Mouse (Mus musculus) embryonic fibroblast, embryonic 13.5 days (primary cell): ENCODE results near the gene Iqcg.

Experiments
- CTCF ChIP-seq: IDR thresholded peaks from 2 replicates; pipeline ENCODE4 v1.5.1; 2011; ENCODE audit warnings: mild to moderate bottlenecking, control low read depth, low read length, moderate library complexity, borderline replicate concordance; ENCODE audit not compliant: insufficient read depth
- POLR2A ChIP-seq: IDR thresholded peaks from 2 replicates; pipeline ENCODE4 v1.6.1; 2011; ENCODE audit warnings: low read depth, mild to moderate bottlenecking, control low read depth, low read length, moderate library complexity

DNA sequence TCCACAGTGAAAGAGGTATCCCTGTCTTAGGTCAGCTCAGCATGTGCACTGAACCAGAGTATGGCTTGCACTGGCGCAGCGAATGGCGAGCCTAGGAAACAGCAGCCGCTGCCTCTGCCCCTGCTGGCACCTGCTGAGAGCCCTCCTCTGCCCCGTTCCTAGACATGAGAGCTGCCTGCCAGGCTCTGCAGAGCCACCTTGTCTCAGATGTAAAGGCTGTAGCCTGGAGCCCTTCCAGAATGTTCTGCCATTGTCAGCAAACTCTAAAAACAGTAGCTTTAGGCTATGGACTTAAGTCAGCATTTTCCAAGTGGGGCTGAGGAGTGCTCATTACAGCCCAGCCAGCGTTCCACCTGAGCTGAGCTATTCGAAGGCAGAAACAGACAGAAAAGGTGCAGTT lies 48.6 kb downstream of the Iqcg start:
- TF ChIP-seq CTCF: no peak
- no peak for TF ChIP-seq POLR2A
